Mouse (Mus musculus) MN1 (cell line): ENCODE measurements at regions not wholly inside any gene's neighbourhood (a gene's known extent, or its start where the extent isn't known, plus 50 kb on each side); places are given as distances from the start of the nearest gene placed in this dataset.

ENCODE experiments used
- DNase-seq: peaks from one replicate; pipeline ENCODE4 v3.0.0-alpha.2; 2016; ENCODE audit warnings: low spot score

DNA sequence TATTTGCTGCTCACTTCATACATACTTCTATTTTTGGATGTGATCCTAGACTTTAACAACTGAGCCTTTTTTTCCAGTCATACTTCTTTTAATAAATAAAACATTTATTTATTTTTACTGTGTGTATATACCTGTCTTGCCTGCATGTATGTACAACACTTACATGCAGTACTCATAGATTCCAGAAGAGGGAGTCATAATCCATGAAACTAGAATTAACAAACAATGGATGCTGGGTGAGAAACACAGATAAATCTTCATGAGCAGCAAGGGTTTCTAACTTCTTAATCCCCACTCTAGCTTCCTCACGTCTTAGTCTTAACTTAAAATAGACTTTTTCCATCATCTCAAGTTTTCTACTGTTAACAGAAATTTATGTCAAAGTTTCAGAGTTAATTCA is 1253.7 kb upstream of the Nr2f1 start:
- DNase-seq, result no peak

DNA sequence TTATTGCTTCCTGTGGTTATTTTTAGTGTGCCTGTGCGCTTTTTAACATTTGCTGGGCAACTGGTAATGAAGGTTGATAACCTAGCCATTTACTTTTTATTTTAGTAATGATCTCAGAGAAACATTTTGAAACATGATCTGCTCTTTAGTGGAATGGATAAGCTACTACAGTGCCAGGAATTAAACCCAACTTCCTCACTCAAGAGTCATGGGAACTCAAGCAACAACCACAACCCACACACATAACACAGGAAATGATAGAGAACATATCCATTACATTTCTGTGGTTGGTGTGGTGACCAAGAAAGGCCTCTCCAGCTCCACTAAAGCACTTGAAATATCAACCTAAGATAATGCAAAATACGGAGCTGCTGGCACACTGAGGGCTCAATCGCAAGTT is 1243.6 kb upstream of the Nr2f1 start:
- no peak for DNase-seq

DNA sequence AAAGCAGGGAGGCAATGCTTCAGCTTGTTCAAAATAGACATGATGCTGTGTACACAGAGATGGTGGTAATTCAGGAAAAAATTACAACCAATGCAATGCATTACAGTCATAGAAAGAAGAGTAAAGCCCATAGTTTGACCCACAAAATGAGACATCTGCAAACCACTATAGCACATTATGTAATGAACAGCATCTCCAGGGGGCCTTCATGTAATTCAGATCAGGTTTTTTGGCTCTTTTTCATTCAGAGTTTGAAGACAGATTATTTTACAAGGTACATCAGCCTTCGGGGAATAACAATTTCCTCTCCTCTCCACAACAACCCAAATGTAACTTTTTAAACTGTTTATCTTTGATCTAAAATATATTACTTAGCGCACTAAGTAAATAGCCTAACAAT is 1243.1 kb upstream of the Nr2f1 start:
- DNase-seq, result no peak

DNA sequence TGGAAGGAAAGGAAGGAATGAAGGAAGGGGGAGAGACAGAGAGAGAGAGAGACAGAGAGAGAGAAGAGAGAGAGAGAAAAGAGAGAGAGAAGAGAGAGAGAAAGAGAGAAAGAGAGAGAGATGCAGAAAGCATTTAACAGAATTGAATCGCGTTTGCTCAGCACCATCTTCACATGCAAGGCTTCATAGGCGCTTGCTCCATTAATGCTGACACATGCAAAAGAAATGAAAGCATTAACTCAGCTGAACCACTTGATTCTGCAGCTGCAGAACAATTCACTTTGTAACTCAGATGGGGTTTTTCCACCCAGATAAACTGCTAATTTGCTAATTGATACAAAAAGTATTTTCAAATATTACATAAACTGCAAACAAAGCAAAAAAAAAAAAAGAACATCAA is 1231.9 kb upstream of the Nr2f1 start:
- DNase-seq, result no peak

DNA sequence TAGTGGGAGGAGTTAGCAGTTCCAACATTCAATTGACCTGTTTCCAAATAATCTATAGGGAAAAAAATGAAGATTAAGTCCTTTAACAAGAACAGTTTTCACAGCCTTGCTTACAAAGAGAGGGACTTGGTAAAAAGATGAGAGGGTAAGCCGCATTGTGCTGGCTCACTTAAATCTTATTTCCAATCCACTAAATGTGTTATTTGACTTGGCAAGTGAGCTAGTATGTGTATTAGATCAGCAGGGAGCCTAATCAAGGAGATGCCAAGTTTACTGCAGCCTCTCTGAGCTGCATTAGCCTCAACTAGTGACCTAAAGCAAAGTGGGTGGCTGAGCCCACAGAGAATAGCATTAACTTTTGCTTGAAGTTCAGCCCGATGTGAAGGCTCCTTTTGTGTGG is 1231.4 kb upstream of the Nr2f1 start:
- DNase-seq, result no peak

DNA sequence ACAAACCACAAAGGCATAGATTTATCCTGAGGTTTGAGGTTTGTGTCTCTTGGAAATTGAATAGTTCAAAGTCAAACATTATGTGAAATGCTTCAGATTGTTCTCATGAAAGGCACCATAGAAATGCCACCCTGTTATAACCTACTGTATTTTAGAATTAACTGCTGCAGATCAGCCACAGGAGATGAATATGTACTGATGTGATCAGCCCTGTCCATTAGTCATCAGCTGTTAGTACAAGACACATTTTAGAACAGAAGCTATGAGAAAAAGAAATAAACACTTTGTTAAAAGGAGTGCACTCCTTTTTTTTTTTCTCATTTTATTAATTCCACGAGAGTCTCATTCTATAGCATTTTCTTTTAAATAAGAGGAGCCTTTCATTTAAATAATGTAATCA is 1231.0 kb upstream of the Nr2f1 start:
- DNase-seq, result no peak

DNA sequence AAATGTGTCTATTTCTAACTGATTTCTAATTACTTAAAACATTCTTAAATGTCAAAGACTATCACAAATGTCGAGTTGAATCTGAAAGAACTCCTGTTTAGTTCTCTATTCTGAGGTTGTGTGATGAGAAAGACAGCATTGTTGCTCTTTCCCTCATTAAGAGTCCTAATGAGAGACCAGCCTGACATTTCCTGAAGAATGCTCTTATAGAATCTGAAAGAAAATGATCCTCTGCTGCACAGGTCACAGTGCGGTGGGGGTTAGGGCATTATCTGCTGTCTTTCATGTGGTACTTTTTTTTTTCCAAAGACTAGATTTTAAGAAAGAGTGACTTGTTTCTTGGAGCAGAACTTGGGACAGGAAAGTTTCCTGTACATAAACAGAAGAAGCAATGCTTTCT is 1218.3 kb upstream of the Nr2f1 start:
- no peak for DNase-seq

DNA sequence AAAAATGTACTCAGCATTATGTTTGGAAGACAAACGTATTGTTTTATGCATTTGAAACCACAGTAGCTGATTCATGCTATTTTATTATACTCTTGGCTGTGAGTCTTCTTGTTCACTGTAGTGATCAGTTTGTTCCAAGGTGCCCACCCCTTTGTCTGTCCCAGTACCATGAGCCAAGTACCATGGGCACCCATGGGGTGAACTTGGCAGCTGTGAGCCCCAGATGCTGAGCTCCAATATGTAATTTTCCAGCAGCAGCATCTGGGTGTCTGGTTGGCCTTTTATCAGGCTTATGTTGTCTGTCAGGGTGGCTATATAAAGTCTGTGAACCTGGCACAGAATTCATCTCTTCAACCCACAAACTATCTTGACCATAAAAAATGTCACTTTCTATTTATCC is 1200.5 kb upstream of the Nr2f1 start:
- no peak for DNase-seq

DNA sequence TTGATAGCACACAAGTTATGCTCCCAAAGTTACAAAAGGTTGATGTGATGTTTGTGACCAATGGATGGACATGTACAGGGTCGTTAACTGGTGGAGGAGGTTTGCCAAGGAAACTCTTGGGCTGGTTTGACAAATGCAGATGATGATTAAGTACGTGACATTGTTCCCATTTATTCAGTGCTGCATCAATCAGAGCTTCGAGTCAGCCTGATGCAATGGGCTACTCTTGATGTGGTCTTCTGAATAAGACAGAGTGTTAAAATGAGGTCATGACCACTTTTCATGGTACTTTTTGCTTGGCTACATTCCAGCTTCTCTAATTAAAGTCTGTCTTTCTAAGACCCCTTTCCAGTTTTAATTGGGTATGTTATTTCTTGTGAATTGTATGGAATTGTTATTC is 1194.4 kb upstream of the Nr2f1 start:
- no peak for DNase-seq

DNA sequence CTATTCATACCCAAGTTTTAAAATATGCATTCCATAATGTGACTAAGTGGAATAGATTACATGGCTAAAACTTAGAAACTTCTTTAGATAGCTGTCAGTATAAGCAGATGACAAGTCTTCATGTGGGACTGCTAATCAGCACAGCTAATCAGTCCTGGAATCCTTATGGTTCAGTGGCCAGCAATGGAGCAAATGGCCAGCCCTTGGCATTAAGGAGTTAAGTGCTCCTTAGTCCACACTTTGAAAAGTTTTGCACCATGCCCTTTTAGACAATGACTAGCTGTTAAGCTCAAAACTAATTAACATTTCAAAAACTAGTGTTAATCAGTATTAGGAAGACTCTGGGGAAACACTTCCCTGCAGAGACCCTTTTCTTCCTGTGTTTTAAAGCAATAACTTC is 1188.4 kb upstream of the Nr2f1 start:
- no peak for DNase-seq

DNA sequence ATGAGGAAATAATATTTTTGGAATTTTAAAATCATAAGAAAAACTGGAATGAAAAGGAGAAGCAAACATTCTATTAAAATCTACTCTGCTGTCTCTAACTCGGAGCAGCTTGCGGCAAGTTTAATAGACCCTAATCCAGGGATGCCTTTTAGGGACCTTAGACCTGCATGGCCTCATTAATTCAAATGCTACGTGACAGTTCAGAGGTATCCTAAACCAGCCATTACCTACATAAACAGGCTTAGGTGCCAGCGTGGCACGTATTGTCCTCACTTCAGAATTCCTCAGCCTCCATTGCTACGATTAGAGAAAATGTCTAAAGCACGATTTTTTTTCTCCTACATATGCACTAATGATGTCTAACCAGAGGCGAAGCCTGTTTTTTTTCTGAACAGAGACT is 1141.9 kb upstream of the Nr2f1 start:
- DNase-seq, result no peak

DNA sequence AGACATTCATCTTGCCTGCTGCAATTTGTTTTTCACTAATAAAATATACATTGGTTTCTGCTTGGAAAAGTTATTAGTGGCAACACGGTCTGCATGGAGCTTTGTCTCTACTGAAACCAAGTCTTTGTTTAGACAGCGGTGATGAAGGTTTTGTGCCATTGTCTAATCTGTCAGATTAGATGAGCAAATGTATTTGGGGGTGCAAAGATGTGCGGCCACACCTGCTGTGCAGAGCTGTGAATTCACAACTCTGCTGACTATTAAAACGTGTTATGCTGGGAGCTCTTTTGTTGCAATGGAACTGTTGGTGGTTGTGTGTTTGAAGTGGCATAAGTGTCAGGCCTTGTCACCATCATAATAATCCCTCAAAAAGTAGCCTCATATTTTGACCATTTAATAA is 1140.9 kb upstream of the Nr2f1 start:
- DNase-seq, result no peak

DNA sequence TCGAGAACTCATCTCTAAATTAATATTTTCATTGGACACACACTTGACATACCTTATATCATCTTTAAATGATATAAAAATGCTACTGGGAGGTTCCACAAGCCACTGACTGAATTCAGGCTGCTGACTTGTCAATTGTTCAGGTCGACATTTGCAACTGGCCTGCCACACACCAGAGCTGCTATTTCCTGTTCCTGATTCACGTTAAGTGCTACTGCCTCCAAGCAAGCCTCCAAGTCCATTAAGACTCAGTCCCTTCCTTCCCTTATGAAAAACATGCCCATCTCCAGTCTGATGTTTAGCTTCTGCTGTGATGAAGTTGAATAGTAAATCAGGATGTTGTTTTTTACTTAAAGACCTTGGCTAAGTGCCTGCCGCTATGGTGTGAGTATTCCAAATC is 1140.2 kb upstream of the Nr2f1 start:
- DNase-seq, result no peak

DNA sequence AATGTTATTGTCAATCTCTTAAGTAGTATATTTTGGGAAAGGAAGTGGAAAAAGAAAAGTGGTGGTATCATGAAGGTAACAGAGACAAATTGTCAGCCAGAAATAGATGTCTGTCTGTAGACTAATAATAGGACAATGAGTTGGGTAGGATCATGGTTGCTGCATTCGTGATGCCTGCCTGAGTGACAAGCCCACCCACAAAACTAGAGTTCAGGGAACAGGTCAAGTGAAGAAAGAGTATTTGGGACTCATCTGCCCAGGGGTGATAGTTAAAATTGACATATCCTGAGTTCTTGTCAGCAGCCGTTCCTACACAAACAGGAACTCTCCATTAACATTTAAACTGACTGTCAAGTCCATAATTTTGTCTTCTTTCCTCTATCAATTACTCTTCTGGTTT is 1120.6 kb upstream of the Nr2f1 start:
- DNase-seq, result no peak

DNA sequence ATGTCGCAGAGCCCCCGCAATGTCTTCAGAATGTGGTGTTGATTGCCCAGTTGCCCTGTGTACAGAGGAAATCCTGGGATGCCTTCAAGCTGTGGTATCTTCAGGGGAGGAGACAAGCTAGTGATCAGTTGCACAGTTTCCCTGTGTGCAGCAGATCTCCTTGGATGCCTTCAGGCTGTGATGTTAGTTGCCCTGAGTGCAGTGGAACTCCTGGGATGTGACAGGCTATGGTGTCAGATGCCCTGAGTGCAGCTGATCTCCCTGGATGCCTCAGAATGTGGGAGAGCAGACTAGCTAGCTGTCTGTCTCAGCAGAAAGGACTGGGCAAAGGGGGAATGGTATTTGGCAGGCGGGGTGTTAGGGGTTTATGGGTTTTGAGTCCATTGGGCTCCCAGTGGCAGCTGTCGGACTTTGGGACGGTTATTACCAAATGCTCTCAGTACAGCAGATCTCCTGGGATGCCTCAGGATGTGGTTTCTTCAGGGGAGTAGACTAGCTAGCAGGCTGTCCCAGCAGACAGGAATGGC is 1110.1 kb upstream of the Nr2f1 start:
- no peak for DNase-seq

DNA sequence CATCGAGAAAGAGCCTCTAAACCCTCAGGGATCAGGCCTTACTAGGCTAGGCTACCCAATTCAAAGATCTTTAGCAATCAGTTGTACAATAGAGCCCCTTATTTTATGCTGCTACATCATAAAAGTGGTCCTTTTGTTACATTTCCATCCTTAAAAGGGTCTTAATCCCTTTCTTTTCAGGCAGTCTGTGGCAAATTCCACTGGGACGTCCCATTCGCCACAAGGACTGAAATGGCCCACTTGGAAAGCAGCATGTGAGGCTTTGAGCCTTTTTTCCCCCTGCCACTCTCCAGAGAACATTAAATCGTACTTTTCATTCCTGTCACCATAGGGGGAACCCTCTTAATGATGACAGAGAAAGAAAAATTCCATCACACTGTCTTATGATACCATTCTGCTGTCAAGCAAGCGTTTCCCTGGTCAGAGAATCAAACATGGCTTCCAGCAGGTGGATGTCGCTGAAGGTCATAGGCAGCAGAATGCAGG is 1097.7 kb upstream of the Nr2f1 start:
- no peak for DNase-seq

DNA sequence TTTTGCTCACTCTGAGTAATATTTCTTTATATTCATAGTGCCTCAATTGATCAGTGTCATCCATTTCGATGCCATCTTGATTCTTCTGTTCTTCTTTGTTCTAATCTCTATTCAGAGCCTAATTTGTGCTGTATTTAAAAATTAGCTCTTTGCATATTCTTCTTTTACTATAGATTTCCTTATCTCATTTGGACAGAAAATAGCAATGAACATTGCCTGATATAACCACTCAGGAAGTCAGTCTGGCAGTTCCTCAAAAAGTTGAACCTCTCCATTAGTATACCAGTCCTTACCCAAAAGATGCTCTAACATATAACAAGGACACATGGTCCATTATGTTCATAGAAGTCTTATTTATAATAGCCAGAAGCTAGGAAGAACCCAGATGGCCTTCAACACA is 1088.5 kb upstream of the Nr2f1 start:
- no peak for DNase-seq

DNA sequence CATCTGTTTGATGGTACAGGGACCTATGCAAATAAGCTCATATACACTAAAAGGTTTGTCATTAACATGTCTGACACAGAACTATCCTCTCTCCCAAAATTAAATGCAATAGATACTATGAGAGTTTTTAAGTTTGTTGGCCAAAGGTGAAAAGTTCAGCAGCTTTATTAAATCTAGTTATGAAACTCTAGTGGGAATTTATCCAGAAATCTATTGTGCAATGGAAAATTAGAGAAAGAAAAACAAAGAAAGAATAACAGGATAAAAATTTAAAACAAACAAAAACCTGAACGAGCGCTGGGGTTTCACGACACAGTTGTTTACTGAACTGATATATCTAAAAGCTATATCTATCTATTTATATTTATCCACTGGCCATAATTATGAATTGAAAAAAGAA is 1086.6 kb upstream of the Nr2f1 start:
- no peak for DNase-seq

DNA sequence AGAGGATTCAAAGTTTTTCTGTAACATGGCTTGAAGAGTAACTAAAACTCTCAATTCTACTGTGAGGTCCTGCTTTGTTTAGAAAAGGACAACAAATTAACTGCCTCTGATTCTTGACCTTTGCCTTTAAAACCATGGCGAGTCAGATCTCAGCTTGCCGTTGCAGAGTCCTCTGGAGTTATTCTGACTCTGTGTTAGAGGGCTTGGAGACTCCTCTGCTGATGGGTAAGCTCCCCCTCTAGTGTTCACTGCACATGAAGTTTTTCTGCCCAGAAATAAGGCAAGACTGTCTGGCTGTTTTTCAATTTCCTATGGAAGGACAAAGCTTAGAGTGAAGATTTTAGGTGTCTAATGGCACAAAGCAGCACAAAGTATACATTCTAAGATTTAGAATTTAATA is 1085.9 kb upstream of the Nr2f1 start:
- DNase-seq, result peak; percentile 6

DNA sequence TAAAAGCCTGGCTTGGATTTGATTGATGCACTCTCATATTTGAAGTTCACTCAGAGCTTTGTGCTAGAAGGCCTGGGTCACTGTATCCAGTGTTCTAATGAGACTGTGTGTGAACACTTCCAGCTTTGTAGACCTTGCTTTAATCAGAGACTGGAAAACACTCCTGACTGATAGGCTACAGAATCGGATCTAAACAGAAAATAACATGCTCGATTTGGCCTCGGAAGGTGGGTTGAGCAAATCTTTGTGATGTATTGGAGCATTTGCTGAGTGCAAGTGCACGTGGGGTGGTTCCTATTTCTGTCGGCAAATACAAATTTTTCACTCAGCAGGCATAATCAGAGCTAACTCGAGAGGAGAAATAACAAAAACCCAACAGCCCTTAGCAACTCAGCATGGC is 1078.2 kb upstream of the Nr2f1 start:
- no peak for DNase-seq

DNA sequence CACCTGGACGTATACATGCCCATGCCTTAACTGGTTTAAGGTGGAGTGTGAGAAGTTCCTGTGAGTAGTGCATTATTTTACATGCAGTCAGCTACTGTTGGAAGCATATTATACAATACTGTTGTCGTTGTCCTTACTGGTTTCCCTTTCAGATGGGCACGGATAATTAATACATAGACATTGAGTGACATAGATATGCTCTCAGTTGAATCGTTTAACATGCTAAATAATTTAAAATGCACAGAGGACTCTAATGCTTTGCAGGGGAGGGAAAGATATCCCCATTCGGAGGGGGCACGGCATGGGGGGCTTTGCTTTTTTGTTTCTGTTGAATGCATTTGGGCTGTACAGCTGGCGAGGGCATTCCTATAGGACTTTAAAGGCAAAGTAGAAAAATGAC is 1077.8 kb upstream of the Nr2f1 start:
- DNase-seq, result no peak

DNA sequence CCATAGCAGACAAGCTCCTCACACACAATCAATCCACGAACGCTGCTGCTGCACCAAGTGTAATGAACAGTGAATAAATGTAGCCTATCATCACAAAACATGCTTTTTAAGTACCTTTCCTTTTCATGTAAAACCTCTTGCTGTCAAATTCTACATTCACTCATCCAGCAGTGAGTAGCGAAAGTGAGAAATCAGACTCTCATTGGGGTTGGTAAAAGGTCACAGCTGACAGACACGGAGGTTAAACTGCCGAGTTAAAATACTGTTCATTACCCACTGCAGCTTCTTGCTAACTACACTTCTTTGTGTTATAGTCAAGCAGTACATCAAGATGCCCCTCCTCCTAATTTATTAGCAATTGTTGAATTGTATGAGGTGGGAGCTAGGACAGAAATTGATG is 1055.8 kb upstream of the Nr2f1 start:
- DNase-seq, result no peak

DNA sequence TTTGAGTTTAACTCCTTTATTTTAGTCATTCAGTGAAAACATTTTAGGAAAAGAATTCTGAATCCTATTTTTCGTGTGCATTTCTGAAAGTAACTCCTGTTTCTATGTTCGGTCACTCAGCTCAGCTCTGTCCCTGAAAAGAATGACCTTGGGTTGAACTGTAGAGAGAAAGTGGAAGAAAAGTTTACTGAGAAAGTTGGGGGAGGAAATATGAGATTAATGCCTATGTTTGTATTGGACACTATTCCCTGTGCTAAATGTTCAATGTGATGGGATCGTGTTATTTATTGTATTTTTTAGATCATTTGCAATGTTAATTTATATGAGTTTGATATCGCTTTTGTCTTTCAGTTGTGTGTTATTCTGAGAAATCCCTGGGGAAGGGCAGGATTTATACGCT is 1052.8 kb upstream of the Nr2f1 start:
- DNase-seq, result no peak

DNA sequence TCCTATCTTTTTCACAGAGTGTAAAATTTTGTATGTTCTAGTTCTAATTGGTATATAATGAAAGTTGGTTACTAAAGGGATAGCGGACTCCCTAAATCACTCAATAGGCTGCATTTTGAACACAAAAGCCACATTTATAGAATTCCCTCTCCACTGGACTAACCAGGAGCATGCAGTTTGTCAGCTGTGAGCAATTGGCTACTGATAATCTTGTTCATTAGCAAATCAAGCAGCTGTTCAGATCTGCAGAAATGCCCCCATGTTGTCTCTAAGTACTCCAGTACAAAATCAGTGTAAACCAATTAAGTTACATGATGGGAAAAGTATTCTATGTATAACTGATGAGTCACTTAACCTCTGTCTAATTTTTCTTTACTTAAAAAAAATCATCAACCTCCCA is 1051.7 kb upstream of the Nr2f1 start:
- DNase-seq, result no peak
